Mouse (Mus musculus) hindbrain, embryonic 14.5 days (tissue): ENCODE measurements at regions not wholly inside any gene's neighbourhood (a gene's known extent, or its start where the extent isn't known, plus 50 kb on each side); places are given as distances from the start of the nearest gene placed in this dataset.

Experiments
- ATAC-seq: fragments of 200-750 bp; cut with Nextera tagmentation; 2 replicates; pipeline ENCODE4 v1.8.0; 2017; ENCODE audit warnings: moderate number of reproducible peaks, mild to moderate bottlenecking, moderate TSS enrichment, moderate library complexity; ENCODE audit not compliant: low FRiP score
- DNase-seq: peaks from one replicate; pipeline ENCODE4 v3.0.0-alpha.2; 2015; ENCODE audit warnings: low spot score
- H3K27ac ChIP-seq: fragments of 300-500 bp; sonication (generic); 2 replicates; pipeline ENCODE4 v1.5.1; 2014; ENCODE audit warnings: mild to moderate bottlenecking, moderate library complexity
- H3K27me3 ChIP-seq: fragments of 300-500 bp; sonication (generic); 2 replicates; pipeline ENCODE4 v1.6.1; 2014; ENCODE audit warnings: mild to moderate bottlenecking, low read length, mixed read lengths; ENCODE audit not compliant: control insufficient read depth, insufficient read depth
- H3K36me3 ChIP-seq: fragments of 300-500 bp; sonication (generic); replicated peaks from 2 replicates; pipeline ENCODE4 v1.6.1; 2014; ENCODE audit not compliant: control insufficient read depth, insufficient read depth
- H3K4me1 ChIP-seq: fragments of 300-500 bp; sonication (generic); replicated peaks from 2 replicates; pipeline ENCODE4 v1.6.1; 2014; ENCODE audit warnings: antibody characterized with exemption, low read length, mixed read lengths; ENCODE audit not compliant: control insufficient read depth, insufficient read depth
- H3K4me2 ChIP-seq: fragments of 300-500 bp; sonication (generic); replicated peaks from 2 replicates; pipeline ENCODE4 v1.6.1; 2014; ENCODE audit warnings: mild to moderate bottlenecking, moderate library complexity
- H3K4me3 ChIP-seq: fragments of 300-500 bp; sonication (generic); replicated peaks from 2 replicates; pipeline ENCODE4 v1.5.1; 2014; ENCODE audit warnings: mild to moderate bottlenecking, low read length
- H3K9ac ChIP-seq: fragments of 300-500 bp; sonication (generic); 2 replicates; pipeline ENCODE4 v1.6.1; 2014
- H3K9me3 ChIP-seq: fragments of 300-500 bp; sonication (generic); 2 replicates; pipeline ENCODE4 v1.6.1; 2016; ENCODE audit warnings: low read length; ENCODE audit not compliant: control insufficient read depth
- WGBS: fragments of 180-500 bp; shearing (Covaris S2); extraction: QIAGEN DNeasy Blood & Tissue Kit; methylation state at CpG from one replicate; pipeline ENCODE4 v1.1.7; 2014; 5-methylcytosine and 5-hydroxymethylcytosine counted together

DNA sequence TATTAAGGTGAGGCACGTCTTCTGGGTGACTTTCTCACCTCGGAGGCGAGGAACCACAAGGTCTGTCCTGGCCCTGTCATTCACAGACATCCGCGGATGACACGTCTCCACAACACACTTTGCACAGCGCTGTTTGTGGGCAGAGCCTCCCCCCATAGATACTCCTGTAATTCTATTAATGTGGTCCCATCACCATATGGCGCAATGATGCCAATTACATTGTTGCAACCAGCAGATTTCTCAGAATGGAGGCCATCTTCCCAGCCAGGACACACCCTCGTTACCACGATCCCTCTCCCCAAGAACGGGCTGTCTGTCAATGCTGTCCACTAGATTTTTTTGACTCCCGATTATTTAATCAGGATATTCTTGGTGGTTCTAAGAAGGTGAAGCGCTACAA lies 365.9 kb downstream of the Vrk1 start:
- no peaks in the 10 kb centered on the region for H3K36me3 ChIP-seq
- H3K9me3 ChIP-seq: no peaks in the 10 kb centered on the region
- peak overlapping the region; percentile 47; the same call in 1 of the 2 replicates for H3K27ac ChIP-seq
- DNase-seq (no peak), ATAC-seq (no peak)
- H3K4me1 ChIP-seq: peaks cover 36% of the 10 kb centered on the region
- H3K27me3 ChIP-seq: no peaks in the 10 kb centered on the region
- H3K9ac ChIP-seq: no peak overlapping the region
- no peak overlapping the region for H3K4me3 ChIP-seq
- 74% methylated on average over 13 of the region's 13 CpGs for WGBS
- no peak overlapping the region for H3K4me2 ChIP-seq

DNA sequence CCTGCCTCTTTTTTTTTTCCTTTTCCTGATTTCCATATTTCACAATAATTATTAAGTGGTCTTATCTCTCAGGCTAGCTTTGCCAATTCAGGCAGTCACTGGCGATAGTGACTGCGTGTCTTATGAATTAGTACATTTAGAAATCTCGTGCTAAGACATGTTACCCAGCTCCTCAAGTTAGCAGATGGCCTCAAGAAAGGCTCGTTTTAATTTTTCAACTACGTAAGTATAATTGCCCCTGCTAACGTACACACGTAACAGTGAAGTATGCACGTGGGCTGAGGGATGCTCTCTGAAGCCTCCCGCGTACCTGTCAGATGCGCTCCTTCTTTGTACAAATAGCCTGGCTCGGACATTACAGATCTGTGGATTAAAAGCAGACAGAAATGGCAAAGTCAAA lies 366.8 kb downstream of the Vrk1 start:
- Histone ChIP-seq H3K27me3 (no peaks in the 10 kb centered on the region), H3K27ac (peak overlapping the region; percentile 47; the same call in 1 of the 2 replicates), H3K9me3 (no peaks in the 10 kb centered on the region), H3K4me2 (no peak overlapping the region), H3K4me1 (peaks cover 39% of the 10 kb centered on the region), H3K4me3 (no peak overlapping the region), H3K36me3 (no peaks in the 10 kb centered on the region), H3K9ac (no peak overlapping the region)
- DNase-seq (no peak), ATAC-seq (no peak)
- 52% methylated on average over 12 of the region's 12 CpGs for WGBS

DNA sequence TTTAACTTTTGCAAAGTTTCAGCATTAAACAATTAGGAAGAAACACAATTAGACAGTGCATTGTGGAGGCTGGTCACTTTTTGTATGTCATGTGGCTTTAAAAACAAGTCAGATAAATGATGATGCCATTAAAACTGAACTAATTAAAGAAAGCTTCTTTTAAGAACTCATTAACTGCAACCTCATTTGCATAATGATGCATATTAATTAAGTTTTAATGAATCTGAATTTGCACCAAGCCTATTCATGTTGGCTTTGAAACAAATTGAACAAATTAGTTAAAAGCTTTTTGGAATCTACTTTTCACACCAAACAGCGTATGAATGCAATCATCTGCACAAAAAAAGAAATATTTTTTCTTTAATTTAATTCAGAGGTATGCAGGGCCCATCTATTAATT lies 367.3 kb downstream of the Vrk1 start:
- no peak overlapping the region for H3K27ac ChIP-seq
- H3K9ac ChIP-seq: no peak overlapping the region
- ATAC-seq: no peak
- H3K4me3 ChIP-seq: no peak overlapping the region
- WGBS: 65% methylated on average over 1 of the region's 1 CpGs
- H3K4me2 ChIP-seq: no peak overlapping the region
- H3K36me3 ChIP-seq: no peaks in the 10 kb centered on the region
- no peaks in the 10 kb centered on the region for H3K27me3 ChIP-seq
- H3K9me3 ChIP-seq: no peaks in the 10 kb centered on the region
- no peak for DNase-seq
- peaks cover 39% of the 10 kb centered on the region for H3K4me1 ChIP-seq

DNA sequence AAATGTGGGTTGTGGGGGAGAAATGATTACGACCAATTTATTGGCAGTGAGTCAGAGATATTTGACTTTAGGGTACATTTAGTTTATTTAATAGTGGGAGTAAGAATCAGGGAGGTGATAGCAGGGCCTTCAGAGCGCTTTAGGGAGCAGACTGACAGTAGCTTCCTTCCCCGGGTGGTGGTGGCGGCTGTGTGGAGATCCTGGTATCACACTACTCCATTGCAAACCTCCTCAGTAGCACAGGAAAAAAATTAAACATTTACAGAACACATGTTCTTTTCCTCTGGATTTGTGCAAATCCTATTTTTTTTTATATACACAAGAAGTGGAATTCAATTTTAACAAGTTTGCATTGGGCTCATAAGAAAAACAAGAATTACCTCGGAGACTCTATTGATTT lies 367.7 kb downstream of the Vrk1 start:
- WGBS: 54% methylated on average over 5 of the region's 5 CpGs
- ATAC-seq: no peak
- peak overlapping the region; percentile 57 for H3K27ac ChIP-seq
- DNase-seq: no peak
- H3K4me1 ChIP-seq: peaks cover 39% of the 10 kb centered on the region
- H3K4me3 ChIP-seq: no peak overlapping the region
- no peaks in the 10 kb centered on the region for H3K36me3 ChIP-seq
- H3K9ac ChIP-seq: no peak overlapping the region
- H3K9me3 ChIP-seq: no peaks in the 10 kb centered on the region
- no peaks in the 10 kb centered on the region for H3K27me3 ChIP-seq
- peak overlapping the region; percentile 43; the same call in 1 of the 2 replicates for H3K4me2 ChIP-seq

DNA sequence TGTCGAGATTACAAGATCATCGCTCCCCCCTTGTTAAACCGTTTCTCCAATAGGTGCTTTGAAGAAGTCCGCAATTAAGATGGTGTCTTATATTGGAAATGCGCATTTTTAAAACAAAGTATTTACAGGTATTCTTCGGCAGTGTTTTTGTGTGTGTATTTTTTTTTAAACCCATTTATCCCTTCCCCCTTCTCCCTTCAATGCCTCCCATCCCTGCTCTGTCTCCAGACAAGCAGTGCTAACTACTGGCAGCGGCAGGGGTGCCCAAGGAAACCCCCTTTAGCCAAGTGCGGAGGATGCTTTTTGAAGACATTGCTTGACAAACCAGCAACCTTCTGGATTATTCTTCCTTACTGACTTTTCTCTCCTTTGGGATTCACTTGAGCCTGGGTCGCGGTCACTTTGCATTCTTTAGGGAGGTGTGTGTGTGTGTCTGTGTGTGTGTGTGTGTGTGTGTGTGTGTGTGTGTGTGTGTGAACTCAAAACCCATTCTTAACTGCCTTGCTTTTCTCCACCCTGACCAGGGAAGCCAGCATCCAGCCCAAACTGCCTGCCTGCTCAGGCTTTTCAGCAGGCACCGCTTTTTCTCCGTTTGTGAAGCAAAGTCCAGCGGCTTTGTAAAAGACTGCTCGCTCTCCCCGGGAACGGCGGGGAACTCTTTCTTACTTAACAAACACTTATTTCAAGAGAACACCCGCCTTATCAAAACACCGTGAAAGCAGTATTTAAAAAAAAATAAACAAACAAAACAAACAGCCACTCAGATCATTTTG lies 368.5 kb downstream of the Vrk1 start:
- Histone ChIP-seq H3K27me3 (no peaks in the 10 kb centered on the region), H3K4me2 (peak overlapping the region; percentile 43), H3K4me3 (peak overlapping the region; percentile 3; the same call in 1 of the 2 replicates), H3K27ac (peak overlapping the region; percentile 60), H3K9ac (peak overlapping the region; percentile 1; the same call in 1 of the 2 replicates), H3K4me1 (peaks cover 39% of the 10 kb centered on the region), H3K36me3 (no peaks in the 10 kb centered on the region), H3K9me3 (no peaks in the 10 kb centered on the region)
- ATAC-seq: no peak
- 15% methylated on average over 19 of the region's 19 CpGs for WGBS
- DNase-seq: peak; percentile 49

DNA sequence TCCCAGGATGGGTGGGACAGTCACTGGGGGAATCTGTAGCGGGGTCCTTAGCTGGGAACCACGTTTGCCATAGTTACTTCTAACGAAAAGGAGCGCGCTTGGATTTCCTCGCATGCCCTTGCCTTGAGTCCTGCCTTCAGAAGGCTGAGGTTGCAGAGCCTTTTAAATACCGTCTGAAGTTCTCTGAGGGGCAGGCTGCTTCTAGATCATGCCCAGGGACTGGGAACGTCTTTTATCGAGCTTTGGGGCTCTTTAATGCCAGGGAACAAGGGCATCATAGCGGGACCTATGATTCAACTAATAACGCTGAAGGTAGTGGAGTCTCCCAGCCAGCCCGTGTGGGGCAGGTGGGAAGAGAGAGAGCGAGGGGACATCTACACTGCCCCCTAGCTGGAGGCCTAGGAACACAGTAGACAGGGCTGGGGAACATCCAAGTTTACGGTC lies 369.1 kb downstream of the Vrk1 start:
- Histone ChIP-seq H3K27ac (peak overlapping the region; percentile 60; the same call in 1 of the 2 replicates), H3K4me1 (peaks cover 39% of the 10 kb centered on the region), H3K4me2 (peak overlapping the region; percentile 43), H3K27me3 (no peaks in the 10 kb centered on the region), H3K9ac (peak overlapping the region; percentile 1; the same call in 1 of the 2 replicates), H3K4me3 (peak overlapping the region; percentile 3; the same call in 1 of the 2 replicates), H3K36me3 (no peaks in the 10 kb centered on the region), H3K9me3 (no peaks in the 10 kb centered on the region)
- WGBS: under 1% methylated on average over 14 of the region's 14 CpGs
- ATAC-seq (peak; percentile 65; the same call in 1 of the 2 replicates), DNase-seq (peak; percentile 69)

DNA sequence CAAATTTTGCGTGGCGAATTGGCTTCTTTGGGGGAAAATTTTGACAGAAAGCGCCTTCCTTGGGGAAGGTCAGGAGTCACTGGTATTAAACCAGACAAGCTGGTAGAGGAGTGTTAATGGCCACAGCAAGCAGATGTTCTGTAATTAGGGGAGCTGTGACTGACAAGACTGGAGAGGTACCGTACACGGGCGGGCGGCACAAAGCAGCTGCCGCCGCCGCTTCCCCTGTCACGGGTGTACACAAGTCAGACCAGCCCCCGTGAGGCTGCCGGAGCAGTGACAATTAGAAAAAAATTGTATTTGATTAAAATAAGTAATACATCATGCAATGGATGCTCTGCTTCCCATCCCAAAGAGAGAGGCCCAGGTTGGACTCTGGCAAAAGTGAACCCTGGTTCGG lies 369.8 kb downstream of the Vrk1 start:
- no peaks in the 10 kb centered on the region for H3K9me3 ChIP-seq
- no peak overlapping the region for H3K4me2 ChIP-seq
- WGBS: 36% methylated on average over 14 of the region's 14 CpGs
- no peaks in the 10 kb centered on the region for H3K27me3 ChIP-seq
- DNase-seq (no peak), ATAC-seq (0 out of 2 replicates have a peak, but pooled peaks have one; percentile 43)
- 0 out of 2 replicates have a peak overlapping the region, but pooled peaks have one; percentile 32 for H3K9ac ChIP-seq
- peaks cover 33% of the 10 kb centered on the region for H3K4me1 ChIP-seq
- H3K36me3 ChIP-seq: no peaks in the 10 kb centered on the region
- H3K4me3 ChIP-seq: no peak overlapping the region
- H3K27ac ChIP-seq: 0 out of 2 replicates have a peak overlapping the region, but pooled peaks have one; percentile 16

DNA sequence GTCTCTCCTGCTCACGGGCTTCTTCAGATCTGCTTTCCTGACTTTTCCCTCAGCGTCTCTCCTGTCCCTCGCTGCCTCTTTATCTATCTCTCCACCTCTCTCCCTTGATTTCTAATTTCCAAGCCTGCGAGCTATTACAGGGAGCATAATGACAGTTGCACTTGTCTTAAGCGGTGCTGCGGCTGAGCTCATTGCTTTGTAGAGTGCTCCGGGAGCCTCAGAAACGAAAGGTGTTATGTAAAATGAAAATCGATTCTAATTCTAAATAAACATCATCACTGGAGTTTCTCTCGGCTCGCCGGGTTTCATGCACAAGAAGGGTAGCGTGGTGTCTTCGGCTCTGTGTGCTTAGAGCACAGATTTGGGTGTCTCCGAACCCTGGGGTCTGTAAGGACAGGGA lies 371.8 kb downstream of the Vrk1 start:
- no peak for DNase-seq
- 64% methylated on average over 15 of the region's 15 CpGs for WGBS
- H3K27ac ChIP-seq: 0 out of 2 replicates have a peak overlapping the region, but pooled peaks have one; percentile 26

DNA sequence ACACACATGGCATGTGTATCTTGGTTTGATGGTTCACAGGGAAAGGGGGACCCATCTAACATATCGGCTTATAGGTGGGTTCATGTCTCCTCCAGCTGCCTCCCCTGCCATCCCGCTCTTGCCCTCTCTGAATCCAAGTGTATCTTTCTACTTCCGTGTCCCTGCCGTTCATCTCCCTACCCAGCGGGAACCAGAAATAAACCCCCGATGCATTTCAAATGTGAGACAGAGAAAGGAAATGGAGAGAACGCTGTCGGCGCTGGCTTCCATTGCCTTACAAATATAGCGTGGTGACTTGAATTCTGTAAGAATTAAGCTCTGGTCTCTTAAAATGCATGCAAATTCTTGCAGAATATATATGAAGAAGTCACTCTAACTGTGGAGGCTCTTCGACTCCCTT lies 379.2 kb downstream of the Vrk1 start:
- Histone ChIP-seq H3K4me2 (no peak overlapping the region), H3K4me1 (no peaks in the 10 kb centered on the region), H3K36me3 (no peaks in the 10 kb centered on the region), H3K27ac (no peak overlapping the region), H3K9me3 (no peaks in the 10 kb centered on the region), H3K4me3 (no peak overlapping the region), H3K9ac (no peak overlapping the region), H3K27me3 (no peaks in the 10 kb centered on the region)
- WGBS: 91% methylated on average over 11 of the region's 11 CpGs
- DNase-seq (no peak), ATAC-seq (no peak)

More for the DNA sequence above, 371.8 kb downstream of the Vrk1 start:
- Histone ChIP-seq H3K9ac (no peak overlapping the region), H3K27me3 (no peaks in the 10 kb centered on the region), H3K4me2 (no peak overlapping the region), H3K36me3 (no peaks in the 10 kb centered on the region), H3K4me1 (peaks cover 26% of the 10 kb centered on the region), H3K9me3 (no peaks in the 10 kb centered on the region), H3K4me3 (no peak overlapping the region)
- ATAC-seq: no peak
